Mouse (Mus musculus): ENCODE data around the gene Myrfl.

Myrfl gene

GRCm38 (mm10) chr10:116813150-116813549 is 83.6 kb downstream of the Myrfl start:
- DNase-seq = no peak

GRCm38 (mm10) chr10:116810738-116811137 is 86.0 kb downstream of the Myrfl start:
- DNase-seq = peak; percentile 56

- no peak for DNase-seq
Observed at GRCm38 (mm10) chr10:116809383-116809782, 87.3 kb downstream of the Myrfl start.

- no peak for DNase-seq
Observed at GRCm38 (mm10) chr10:116808556-116809353, 88.0 kb downstream of the Myrfl start.

- no peak for DNase-seq
Observed at GRCm38 (mm10) chr10:116802178-116802794, 94.4 kb downstream of the Myrfl start.

GRCm38 (mm10) chr10:116801281-116801680 is 95.4 kb downstream of the Myrfl start:
- no peak for DNase-seq

- DNase-seq = no peak
Observed at GRCm38 (mm10) chr10:116796066-116796465, 100.7 kb downstream of the Myrfl start.

- DNase-seq = peak; percentile 57
Observed at GRCm38 (mm10) chr10:116789096-116789495, 107.6 kb downstream of the Myrfl start.

GRCm38 (mm10) chr10:116788431-116788830 is 108.3 kb downstream of the Myrfl start:
- DNase-seq = no peak

- no peak for DNase-seq
Observed at GRCm38 (mm10) chr10:116784098-116784497, 112.6 kb downstream of the Myrfl start.

- DNase-seq = no peak
Observed at GRCm38 (mm10) chr10:116783020-116783419, 113.7 kb downstream of the Myrfl start.

- DNase-seq = no peak
Observed at GRCm38 (mm10) chr10:116777947-116778346, 118.8 kb downstream of the Myrfl start.

GRCm38 (mm10) chr10:116776846-116777245 is 119.9 kb downstream of the Myrfl start:
- no peak for DNase-seq

- no peak for DNase-seq
Observed at GRCm38 (mm10) chr10:116773846-116774750, 122.6 kb downstream of the Myrfl start.

GRCm38 (mm10) chr10:116771215-116771935 is 125.3 kb downstream of the Myrfl start:
- no peak for DNase-seq

- no peak for DNase-seq
Observed at GRCm38 (mm10) chr10:116768642-116769041, 128.1 kb downstream of the Myrfl start.

- no peak for DNase-seq
Observed at GRCm38 (mm10) chr10:116766525-116766924, 130.2 kb downstream of the Myrfl start.

GRCm38 (mm10) chr10:116761476-116762068 is 135.1 kb downstream of the Myrfl start:
- no peak for DNase-seq

GRCm38 (mm10) chr10:116760561-116760960 is 136.2 kb downstream of the Myrfl start:
- no peak for DNase-seq

GRCm38 (mm10) chr10:116759816-116760215 is 136.9 kb downstream of the Myrfl start:
- no peak for DNase-seq

- DNase-seq = no peak
Observed at GRCm38 (mm10) chr10:116755881-116756581, 140.7 kb downstream of the Myrfl start.

Data from right cerebral cortex, adult 18-20 months (tissue).